Mouse (Mus musculus) stomach, embryonic 15.5 days (tissue): ENCODE results near the gene A930033H14Rik. TPM values are rescaled to one million over a fixed set of nuclear protein-coding genes. Genes with fewer than 3 reads are reported as not detected.

ENCODE experiments used
- ATAC-seq: fragments of 200-750 bp; cut with Nextera tagmentation; 2 replicates; pipeline ENCODE4 v1.8.0; 2017; ENCODE audit warnings: low read depth, moderate number of reproducible peaks, moderate TSS enrichment; ENCODE audit not compliant: insufficient read depth, low FRiP score
- H3K27ac ChIP-seq: fragments of 300-500 bp; sonication (generic); 2 replicates; pipeline ENCODE4 v1.5.1; 2015; ENCODE audit warnings: mild to moderate bottlenecking, inconsistent platforms
- H3K27me3 ChIP-seq: fragments of 300-500 bp; sonication (generic); replicated peaks from 2 replicates; pipeline ENCODE4 v1.6.1; 2015; ENCODE audit warnings: inconsistent platforms
- H3K36me3 ChIP-seq: fragments of 300-500 bp; sonication (generic); 2 replicates; pipeline ENCODE4 v1.6.1; 2015; ENCODE audit warnings: inconsistent platforms
- H3K4me1 ChIP-seq: fragments of 300-500 bp; sonication (generic); 2 replicates; pipeline ENCODE4 v1.6.1; 2015; ENCODE audit warnings: inconsistent platforms
- H3K4me2 ChIP-seq: fragments of 300-500 bp; sonication (generic); 2 replicates; pipeline ENCODE4 v1.6.1; 2015; ENCODE audit warnings: mild to moderate bottlenecking, inconsistent platforms
- H3K4me3 ChIP-seq: fragments of 300-500 bp; sonication (generic); replicated peaks from 2 replicates; pipeline ENCODE4 v1.5.1; 2015; ENCODE audit warnings: inconsistent platforms
- H3K9ac ChIP-seq: fragments of 300-500 bp; sonication (generic); 2 replicates; pipeline ENCODE4 v1.6.1; 2015; ENCODE audit warnings: inconsistent platforms
- H3K9me3 ChIP-seq: fragments of 300-500 bp; sonication (generic); 2 replicates; pipeline ENCODE4 v1.6.1; 2016; ENCODE audit warnings: inconsistent platforms
- WGBS: fragments of 180-500 bp; shearing (Covaris S2); methylation state at CpG from one replicate; pipeline ENCODE4 v1.1.7; 2015; 5-methylcytosine and 5-hydroxymethylcytosine counted together
- polyA plus RNA-seq: library from polyadenylated mRNA; unstranded; fragments of >200 nt; fragmentation: Nextera tagmentation; extraction: Ambion mirVana; gene quantifications from 2 replicates; pipeline ENCODE4 v1.2.1, GENCODE M21; 2015

The A930033H14Rik gene
- polyA plus RNA-seq, 1 experiment from 2014 or later, result 2.7 TPM

- peaks cover 10% of the 10 kb centered on the region; the same call in 1 of the 2 replicates for H3K4me1 ChIP-seq
- peaks cover 11% of the 10 kb centered on the region; the same call in 1 of the 2 replicates for H3K36me3 ChIP-seq
- no peak overlapping the region for H3K4me3 ChIP-seq
- no peak for ATAC-seq
- no peaks in the 10 kb centered on the region for H3K9me3 ChIP-seq
- no peak overlapping the region for H3K27ac ChIP-seq
- H3K9ac ChIP-seq, result no peak overlapping the region
- 85% methylated on average over 29 of the region's 29 CpGs for WGBS
- H3K27me3 ChIP-seq, result no peaks in the 10 kb centered on the region
- no peak overlapping the region for H3K4me2 ChIP-seq
Measured at GRCm38 (mm10) chr10:69248261-69249160, 35.6 kb upstream of the A930033H14Rik start.

- H3K4me2 ChIP-seq, result no peak overlapping the region
Measured at GRCm38 (mm10) chr10:69247311-69248033, 34.6 kb upstream of the A930033H14Rik start.

GRCm38 (mm10) chr10:69246762-69247161, 33.9 kb upstream of the A930033H14Rik start:
- Histone ChIP-seq H3K36me3 (peaks cover 11% of the 10 kb centered on the region; the same call in 1 of the 2 replicates), H3K4me3 (no peak overlapping the region), H3K9me3 (no peaks in the 10 kb centered on the region), H3K9ac (no peak overlapping the region), H3K4me1 (no peaks in the 10 kb centered on the region), H3K27ac (no peak overlapping the region), H3K4me2 (no peak overlapping the region), H3K27me3 (no peaks in the 10 kb centered on the region)
- WGBS, result 77% methylated on average over 3 of the region's 3 CpGs
- ATAC-seq, result no peak

More at GRCm38 (mm10) chr10:69247311-69248033, 34.6 kb upstream of the A930033H14Rik start:
- no peak for ATAC-seq
- WGBS, result 91% methylated on average over 7 of the region's 7 CpGs
- Histone ChIP-seq H3K9me3 (no peaks in the 10 kb centered on the region), H3K27ac (no peak overlapping the region), H3K27me3 (no peaks in the 10 kb centered on the region), H3K4me1 (peaks cover 6% of the 10 kb centered on the region; the same call in 1 of the 2 replicates), H3K4me3 (no peak overlapping the region), H3K9ac (no peak overlapping the region), H3K36me3 (peaks cover 11% of the 10 kb centered on the region; the same call in 1 of the 2 replicates)

GRCm38 (mm10) chr10:69245906-69246668, 33.2 kb upstream of the A930033H14Rik start:
- Histone ChIP-seq H3K36me3 (peaks cover 8% of the 10 kb centered on the region; the same call in 1 of the 2 replicates), H3K27ac (no peak overlapping the region; the same call in 1 of the 2 replicates), H3K9me3 (no peaks in the 10 kb centered on the region), H3K4me2 (no peak overlapping the region), H3K27me3 (no peaks in the 10 kb centered on the region), H3K4me3 (no peak overlapping the region), H3K9ac (no peak overlapping the region), H3K4me1 (no peaks in the 10 kb centered on the region)
- ATAC-seq, result no peak
- WGBS, result 77% methylated on average over 10 of the region's 10 CpGs

GRCm38 (mm10) chr10:69245151-69245550, 32.3 kb upstream of the A930033H14Rik start:
- H3K36me3 ChIP-seq, result peaks cover 8% of the 10 kb centered on the region; the same call in 1 of the 2 replicates
- no peak overlapping the region for H3K27ac ChIP-seq
- no peak overlapping the region for H3K9ac ChIP-seq
- no peak overlapping the region for H3K4me2 ChIP-seq
- H3K4me3 ChIP-seq, result no peak overlapping the region
- H3K4me1 ChIP-seq, result no peaks in the 10 kb centered on the region
- no peaks in the 10 kb centered on the region for H3K27me3 ChIP-seq
- H3K9me3 ChIP-seq, result no peaks in the 10 kb centered on the region
- no peak for ATAC-seq
- 76% methylated on average over 4 of the region's 4 CpGs for WGBS

GRCm38 (mm10) chr10:69240530-69240929, 27.6 kb upstream of the A930033H14Rik start:
- Histone ChIP-seq H3K36me3 (no peaks in the 10 kb centered on the region), H3K27me3 (no peaks in the 10 kb centered on the region), H3K9me3 (no peaks in the 10 kb centered on the region), H3K4me2 (no peak overlapping the region), H3K9ac (no peak overlapping the region), H3K27ac (no peak overlapping the region), H3K4me1 (no peaks in the 10 kb centered on the region), H3K4me3 (no peak overlapping the region)
- WGBS, result 87% methylated on average over 2 of the region's 2 CpGs
- ATAC-seq, result no peak

GRCm38 (mm10) chr10:69238311-69238710, 25.4 kb upstream of the A930033H14Rik start:
- no peak overlapping the region for H3K4me2 ChIP-seq
- ATAC-seq, result no peak

GRCm38 (mm10) chr10:69237781-69238180, 24.9 kb upstream of the A930033H14Rik start:
- no peak overlapping the region for H3K4me2 ChIP-seq
- no peaks in the 10 kb centered on the region for H3K36me3 ChIP-seq
- H3K27ac ChIP-seq, result no peak overlapping the region
- no peak overlapping the region for H3K9ac ChIP-seq
- 91% methylated on average over 9 of the region's 9 CpGs for WGBS
- H3K4me1 ChIP-seq, result no peaks in the 10 kb centered on the region
- H3K4me3 ChIP-seq, result no peak overlapping the region
- no peak for ATAC-seq
- H3K27me3 ChIP-seq, result no peaks in the 10 kb centered on the region
- no peaks in the 10 kb centered on the region for H3K9me3 ChIP-seq

More at GRCm38 (mm10) chr10:69238311-69238710, 25.4 kb upstream of the A930033H14Rik start:
- Histone ChIP-seq H3K27me3 (no peaks in the 10 kb centered on the region), H3K27ac (no peak overlapping the region), H3K9me3 (no peaks in the 10 kb centered on the region), H3K4me3 (no peak overlapping the region), H3K9ac (no peak overlapping the region), H3K4me1 (no peaks in the 10 kb centered on the region), H3K36me3 (no peaks in the 10 kb centered on the region)
- WGBS, result 65% methylated on average over 6 of the region's 6 CpGs

- no peak overlapping the region for H3K9ac ChIP-seq
- WGBS, result 80% methylated on average over 3 of the region's 3 CpGs
- no peak for ATAC-seq
- no peak overlapping the region for H3K4me2 ChIP-seq
- H3K36me3 ChIP-seq, result no peaks in the 10 kb centered on the region
- H3K27me3 ChIP-seq, result no peaks in the 10 kb centered on the region
- H3K4me3 ChIP-seq, result no peak overlapping the region
- no peaks in the 10 kb centered on the region for H3K9me3 ChIP-seq
- no peaks in the 10 kb centered on the region for H3K4me1 ChIP-seq
- no peak overlapping the region for H3K27ac ChIP-seq
Measured at GRCm38 (mm10) chr10:69237185-69237584, 24.3 kb upstream of the A930033H14Rik start.

- no peak overlapping the region for H3K27ac ChIP-seq
- ATAC-seq, result no peak
- H3K4me1 ChIP-seq, result no peaks in the 10 kb centered on the region
- H3K4me3 ChIP-seq, result no peak overlapping the region
- H3K9me3 ChIP-seq, result no peaks in the 10 kb centered on the region
- H3K4me2 ChIP-seq, result no peak overlapping the region
- 62% methylated on average over 8 of the region's 8 CpGs for WGBS
- H3K9ac ChIP-seq, result no peak overlapping the region
- H3K36me3 ChIP-seq, result peaks cover 2% of the 10 kb centered on the region; the same call in 1 of the 2 replicates
- no peaks in the 10 kb centered on the region for H3K27me3 ChIP-seq
Measured at GRCm38 (mm10) chr10:69225951-69226350, 13.1 kb upstream of the A930033H14Rik start.

GRCm38 (mm10) chr10:69225471-69225870, 12.6 kb upstream of the A930033H14Rik start:
- WGBS, result 88% methylated on average over 5 of the region's 5 CpGs
- H3K9me3 ChIP-seq, result no peaks in the 10 kb centered on the region
- no peak overlapping the region for H3K27ac ChIP-seq
- peaks cover 2% of the 10 kb centered on the region; the same call in 1 of the 2 replicates for H3K36me3 ChIP-seq
- ATAC-seq, result no peak
- H3K4me3 ChIP-seq, result no peak overlapping the region
- no peaks in the 10 kb centered on the region for H3K4me1 ChIP-seq
- no peaks in the 10 kb centered on the region for H3K27me3 ChIP-seq
- H3K4me2 ChIP-seq, result no peak overlapping the region
- no peak overlapping the region for H3K9ac ChIP-seq
